In genomic region chrX:50622984-50623455, GRCm38 (mm10) we compare ENCODE assay signal across 9 mouse cellular contexts.
DNase-seq lines count a peak whose midpoint lies in the region; ATAC-seq and TF ChIP-seq lines count a peak whose summit lies in the region.
"Had no signal": no experiment of that assay in that cellular context is flagged by ENCODE, and none has a peak within 500 bp of the region (broad histone marks: within the 10 kb centered on the region; RNA-seq: fewer than 3 reads in every experiment).

No protein-coding gene starts in this region.

- WGBS in thymus, adult 2 months = 94% methylated on average over 19 of the region's 19 CpGs
- 64% methylated on average over 19 of the region's 19 CpGs for WGBS in heart, embryonic 13.5 days
- WGBS in limb, embryonic 14.5 days = 69% methylated on average over 19 of the region's 19 CpGs
- 70% methylated on average over 19 of the region's 19 CpGs for whole genome bisulfite sequencing in midbrain, embryonic 16.5 days

- H3K9ac ChIP-seq in heart, embryonic 13.5 days = no peak overlapping the region
- no peak overlapping the region for H3K9ac ChIP-seq in limb, embryonic 14.5 days (ENCODE audit: low read depth, low read length, severe bottlenecking)
- no peak overlapping the region for H3K9ac ChIP-seq in midbrain, embryonic 16.5 days (ENCODE audit: low read depth, low read length)
- H3K9ac ChIP-seq: neural tube, embryonic 12.5 days had no signal

- 0 out of 2 replicates have a peak overlapping the region, but pooled peaks have one; percentile 20 for H3K4me2 ChIP-seq in heart, embryonic 13.5 days
- H3K4me2 ChIP-seq in limb, embryonic 14.5 days (replicated peaks; ENCODE audit: low read depth, low read length, severe bottlenecking) = no peak overlapping the region
- no peak overlapping the region for H3K4me2 ChIP-seq in midbrain, embryonic 16.5 days (ENCODE audit: low read length)
- H3K4me2 ChIP-seq: neural tube, embryonic 12.5 days had no signal

- peak; percentile 53 for DNase-seq in embryo, embryonic 10 days (ENCODE audit: low spot score)
- DNase-seq in embryo, embryonic 9.5 days (ENCODE audit: extremely low spot score) = no peak
- peak; percentile 68 for DNase-seq in thymus, postnatal 0 days (ENCODE audit: low spot score)
- DNase-seq in thymus, adult 2 months = no peak
- peak; percentile 38 for DNase-seq in limb, embryonic 14.5 days (ENCODE audit: low spot score)

- ATAC-seq in heart, embryonic 13.5 days (ENCODE audit: extremely low read depth, insufficient number of reproducible peaks, low FRiP score, low TSS enrichment) = no peak
- 0 out of 2 replicates have a peak, but pooled peaks have one; percentile 50 for ATAC-seq in limb, embryonic 14.5 days (ENCODE audit: low FRiP score, low read depth)
- peak; percentile 58; the same call in 1 of the 2 replicates for ATAC-seq in midbrain, embryonic 16.5 days
- no peak for ATAC-seq in CD4-positive, CD25-positive, alpha-beta regulatory T cell, adult 4 months

- H3K9me3 ChIP-seq in heart, embryonic 13.5 days = no peaks in the 10 kb centered on the region
- H3K9me3 ChIP-seq in limb, embryonic 14.5 days (ENCODE audit: control insufficient read depth, low read length) = no peaks in the 10 kb centered on the region
- H3K9me3 ChIP-seq in midbrain, embryonic 16.5 days (replicated peaks; ENCODE audit: control insufficient read depth, low read length, poor library complexity, severe bottlenecking) = no peaks in the 10 kb centered on the region
- H3K9me3 ChIP-seq: neural tube, embryonic 12.5 days had no signal

- H3K4me1 ChIP-seq in thymus, adult 2 months (replicated peaks; ENCODE audit: control insufficient read depth, insufficient read depth, low read length) = no peaks in the 10 kb centered on the region
- H3K4me1 ChIP-seq in heart, embryonic 13.5 days = 0 out of 2 replicates have a peak, but pooled peaks cover 5% of the 10 kb centered on the region
- no peaks in the 10 kb centered on the region for H3K4me1 ChIP-seq in limb, embryonic 14.5 days (ENCODE audit: control insufficient read depth, insufficient read depth, low read length)
- H3K4me1 ChIP-seq in midbrain, embryonic 16.5 days (ENCODE audit: control insufficient read depth, insufficient read depth, low read length) = no peaks in the 10 kb centered on the region
- H3K4me1 ChIP-seq: neural tube, embryonic 12.5 days had no signal

- no peak overlapping the region for H3K27ac ChIP-seq in thymus, adult 2 months (ENCODE audit: control insufficient read depth, insufficient read depth, low read length)
- H3K27ac ChIP-seq in heart, embryonic 13.5 days (replicated peaks) = no peak overlapping the region
- H3K27ac ChIP-seq in limb, embryonic 14.5 days (replicated peaks; ENCODE audit: low read depth, low read length) = 0 out of 2 replicates have a peak overlapping the region, but pooled peaks have one; percentile 65
- peak overlapping the region; percentile 58 for H3K27ac ChIP-seq in midbrain, embryonic 16.5 days (ENCODE audit: low read length)
- H3K27ac ChIP-seq: neural tube, embryonic 12.5 days had no signal

- H3K4me3 ChIP-seq in thymus, adult 2 months (ENCODE audit: control insufficient read depth, insufficient read depth, low read length) = no peak overlapping the region
- peak overlapping the region; percentile 39 for H3K4me3 ChIP-seq in heart, embryonic 13.5 days
- peak overlapping the region; percentile 19 for H3K4me3 ChIP-seq in limb, embryonic 14.5 days (replicated peaks; ENCODE audit: low read length)
- peak overlapping the region; percentile 30; the same call in 1 of the 2 replicates for H3K4me3 ChIP-seq in midbrain, embryonic 16.5 days (ENCODE audit: low read depth, low read length)
- H3K4me3 ChIP-seq: neural tube, embryonic 12.5 days had no signal

- no peaks in the 10 kb centered on the region for H3K36me3 ChIP-seq in thymus, adult 2 months (ENCODE audit: control insufficient read depth, insufficient read depth, low read length)
- peaks cover 24% of the 10 kb centered on the region for H3K36me3 ChIP-seq in heart, embryonic 13.5 days
- no peaks in the 10 kb centered on the region for H3K36me3 ChIP-seq in limb, embryonic 14.5 days (ENCODE audit: control insufficient read depth, insufficient read depth, low read length)
- no peaks in the 10 kb centered on the region for H3K36me3 ChIP-seq in midbrain, embryonic 16.5 days (ENCODE audit: control insufficient read depth, insufficient read depth, low read length)
- H3K36me3 ChIP-seq: neural tube, embryonic 12.5 days had no signal

- no peaks in the 10 kb centered on the region for H3K27me3 ChIP-seq in thymus, adult 2 months (ENCODE audit: control insufficient read depth, insufficient read depth, low read length)
- no peaks in the 10 kb centered on the region for H3K27me3 ChIP-seq in heart, embryonic 13.5 days (replicated peaks)
- H3K27me3 ChIP-seq in limb, embryonic 14.5 days (ENCODE audit: control insufficient read depth, insufficient read depth, low read length) = no peaks in the 10 kb centered on the region
- H3K27me3 ChIP-seq in midbrain, embryonic 16.5 days (ENCODE audit: control insufficient read depth, insufficient read depth, low read depth, low read length) = no peaks in the 10 kb centered on the region
- H3K27me3 ChIP-seq: neural tube, embryonic 12.5 days had no signal

- TF ChIP-seq CTCF in thymus, adult 2 months (IDR thresholded peaks at IDR 0.05; ENCODE audit: borderline replicate concordance, control insufficient read depth, extremely low read depth, insufficient read depth, low read length, poor library complexity) = no peak

- no peak for TF ChIP-seq POLR2A in thymus, adult 2 months (IDR thresholded peaks at IDR 0.05; ENCODE audit: control insufficient read depth, extremely low read depth, insufficient read depth, low read length, poor library complexity)
- no peak for TF ChIP-seq POLR2A in limb, embryonic 14.5 days (IDR thresholded peaks at IDR 0.05; ENCODE audit: borderline replicate concordance, extremely low read depth, insufficient read depth, insufficient read length)

Comparison
In these comparisons a context has a peak if more than half of its experiments do, and no peak if none do; other contexts are left out.
1. DNase-seq: peak in embryo, embryonic 10 days (single experiment), thymus, postnatal 0 days (single experiment) and limb, embryonic 14.5 days (single experiment); none in embryo, embryonic 9.5 days (single experiment) and thymus, adult 2 months (single experiment).
2. H3K27ac ChIP-seq: peak in limb, embryonic 14.5 days (single experiment) and midbrain, embryonic 16.5 days (single experiment); none in thymus, adult 2 months (single experiment) and heart, embryonic 13.5 days (single experiment).
3. ATAC-seq: peak in limb, embryonic 14.5 days (single experiment) and midbrain, embryonic 16.5 days (single experiment); none in heart, embryonic 13.5 days (single experiment) and CD4-positive, CD25-positive, alpha-beta regulatory T cell, adult 4 months (single experiment).